Mouse (Mus musculus) layer of hippocampus, postnatal 10 days (tissue): ENCODE measurements at regions not wholly inside any gene's neighbourhood (a gene's known extent, or its start where the extent isn't known, plus 50 kb on each side); places are given as distances from the start of the nearest gene placed in this dataset.

Source experiments
- DNase-seq, 2 experiments: peaks; one replicate each; pipeline ENCODE4 v3.0.0; 2021; ENCODE audit warnings: low spot score in 2 of 2

DNA sequence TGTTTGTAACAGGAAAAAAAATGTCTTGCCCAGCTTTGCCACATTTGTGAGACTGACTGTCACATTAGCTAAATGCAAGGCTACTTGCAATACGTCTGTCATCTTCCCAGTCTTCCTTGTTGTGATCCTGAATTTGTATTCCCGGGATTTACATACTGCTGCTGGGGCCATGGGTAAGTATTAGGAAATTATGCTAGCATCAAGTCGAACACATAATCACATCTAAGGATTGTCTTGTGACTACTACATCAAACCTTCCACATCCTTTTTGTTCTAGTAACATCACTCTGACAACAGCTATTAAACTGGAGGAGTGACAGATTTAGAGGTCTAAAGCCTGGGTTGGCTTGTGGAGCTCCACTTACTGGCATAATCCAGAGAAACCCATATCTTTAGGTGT lies 164.2 kb upstream of the Cwc22 start:
- no peak for DNase-seq

DNA sequence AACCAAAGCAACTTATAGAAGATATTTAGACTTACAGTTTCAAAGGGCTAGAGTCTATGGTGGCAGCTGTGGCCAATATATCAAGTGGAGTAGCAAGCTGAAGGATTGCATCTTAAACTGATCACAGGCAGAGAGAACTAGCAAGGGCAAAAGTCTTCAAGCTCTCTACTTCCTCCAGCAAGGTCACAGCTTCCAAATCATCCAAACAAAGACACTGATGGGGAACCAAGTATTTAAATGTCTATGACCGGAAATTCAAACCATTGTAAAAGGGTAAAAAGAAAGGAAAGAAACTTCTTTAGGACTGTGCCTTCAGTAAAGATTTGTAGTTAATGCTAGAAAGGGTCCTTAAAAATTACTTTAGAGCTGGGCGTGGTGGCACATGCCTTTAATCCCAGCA lies 149.4 kb upstream of the Cwc22 start:
- DNase-seq: no peak

DNA sequence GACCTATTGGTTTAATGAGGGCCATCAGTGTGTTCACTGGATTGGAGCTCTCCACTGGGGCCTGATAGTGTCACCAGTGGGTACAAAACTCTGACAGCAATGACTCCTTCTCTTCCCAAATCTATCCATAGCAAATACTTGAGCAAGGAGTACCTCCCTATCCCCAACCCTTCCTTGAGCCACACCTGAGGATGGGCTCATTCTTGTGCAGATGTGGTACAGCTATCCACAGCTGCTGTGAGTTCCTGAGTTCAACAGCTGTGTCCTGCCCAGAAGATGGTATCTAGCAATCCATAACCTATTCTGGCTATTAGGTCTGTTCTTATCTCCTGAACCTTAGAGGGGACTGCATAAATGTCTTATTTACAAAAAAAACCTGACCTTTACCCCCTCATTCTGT lies 148.7 kb upstream of the Cwc22 start:
- no peak for DNase-seq

DNA sequence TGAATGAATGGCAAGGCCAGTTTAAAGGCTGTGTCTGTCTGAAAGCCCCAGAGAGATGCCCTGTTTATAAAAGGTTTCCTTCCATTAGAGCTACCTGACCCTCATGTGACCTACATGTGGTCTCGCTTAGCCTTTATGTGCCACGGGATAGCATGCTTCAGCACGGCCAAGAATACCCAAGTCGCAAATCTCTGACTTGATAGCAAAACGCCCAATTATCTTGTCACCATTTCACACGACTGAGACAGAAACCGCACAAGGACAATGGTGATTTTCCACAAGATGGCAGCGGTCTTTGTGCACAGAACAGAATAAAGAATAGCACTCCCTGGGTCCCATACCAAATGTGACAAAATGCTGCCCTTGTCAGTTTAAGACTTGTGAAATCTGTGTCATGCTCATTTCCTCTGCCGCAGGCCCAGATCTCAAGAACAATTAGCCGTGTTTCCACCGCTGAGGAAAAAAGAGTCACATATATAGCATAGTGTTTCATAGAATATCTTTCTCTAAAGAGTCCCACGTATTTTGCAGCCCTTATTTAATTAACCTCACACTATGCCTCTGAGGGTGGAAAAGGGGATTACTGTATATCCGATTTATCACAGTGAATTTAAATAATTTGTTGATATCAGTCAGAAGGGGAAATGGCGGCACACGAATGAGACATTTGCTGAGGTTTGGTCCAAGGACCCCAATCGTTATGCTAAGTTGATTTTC lies 118.3 kb upstream of the Cwc22 start:
- no peak for DNase-seq

DNA sequence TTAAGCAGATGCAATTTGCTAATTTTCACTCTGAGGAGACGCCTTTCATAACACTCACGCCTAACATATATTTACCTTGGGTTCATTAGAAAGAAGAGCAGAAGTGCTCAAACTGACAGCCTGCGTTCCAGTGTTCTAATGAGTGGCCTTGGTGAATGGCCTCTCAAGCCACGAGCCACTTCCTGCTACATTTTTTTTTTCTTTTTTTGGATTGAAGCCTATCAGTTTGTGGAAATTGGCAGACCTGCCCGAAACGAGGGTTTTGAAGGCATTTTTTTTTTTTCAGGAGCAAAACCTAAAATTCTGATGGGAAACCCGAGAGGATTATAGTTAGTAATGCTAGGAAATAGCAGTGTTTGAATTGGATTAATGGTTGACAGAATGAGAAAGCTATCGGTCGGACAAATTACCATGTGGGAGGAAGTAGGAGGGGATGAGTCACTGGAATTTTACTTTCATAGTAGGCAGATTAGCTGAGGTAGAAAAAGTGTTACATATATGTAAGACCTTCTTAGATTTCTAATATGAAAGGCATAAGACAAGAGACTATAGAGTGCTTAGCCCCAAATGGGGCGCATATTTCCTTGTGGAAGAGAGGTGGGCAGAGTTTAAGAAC lies 113.7 kb upstream of the Cwc22 start:
- DNase-seq: no peak

DNA sequence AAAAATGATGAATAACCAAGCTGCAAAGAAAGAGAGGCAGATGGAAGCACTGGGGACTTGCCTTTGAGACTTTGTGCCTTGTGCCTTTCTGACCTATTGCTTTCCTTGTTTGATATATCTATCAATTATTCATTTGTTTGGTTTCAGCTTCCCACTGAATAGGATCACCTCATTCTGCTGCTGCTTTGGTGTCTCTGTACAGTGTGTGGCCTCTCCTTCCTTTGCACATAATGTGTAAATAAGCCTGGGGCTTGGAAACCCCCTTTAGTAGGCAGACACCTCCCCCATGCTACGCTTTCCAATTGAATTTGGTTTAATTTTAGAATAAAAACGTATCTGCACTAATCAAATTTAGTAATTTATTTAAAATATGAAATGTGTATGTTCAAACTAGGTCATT lies 112.8 kb upstream of the Cwc22 start:
- no peak for DNase-seq

DNA sequence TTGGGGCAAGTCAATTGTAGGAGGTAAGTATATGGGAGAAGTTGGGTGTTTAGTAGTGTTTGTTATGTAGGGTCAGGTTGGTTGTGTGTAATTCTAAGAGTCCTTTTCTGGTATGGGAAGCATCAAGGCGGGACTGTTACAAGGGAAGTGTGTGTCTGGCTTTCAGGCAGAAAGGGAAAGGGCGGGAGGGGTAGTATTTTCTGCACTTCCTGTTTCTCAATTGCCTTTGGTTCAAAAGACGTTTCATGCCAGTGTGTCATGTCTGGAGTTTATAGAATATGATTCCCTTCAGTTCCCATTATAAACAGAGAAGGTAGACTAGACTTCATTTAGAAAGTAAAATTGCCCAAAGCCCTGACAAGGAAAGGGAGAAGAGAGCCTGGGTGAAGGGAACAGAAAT lies 107.7 kb upstream of the Cwc22 start:
- no peak for DNase-seq

DNA sequence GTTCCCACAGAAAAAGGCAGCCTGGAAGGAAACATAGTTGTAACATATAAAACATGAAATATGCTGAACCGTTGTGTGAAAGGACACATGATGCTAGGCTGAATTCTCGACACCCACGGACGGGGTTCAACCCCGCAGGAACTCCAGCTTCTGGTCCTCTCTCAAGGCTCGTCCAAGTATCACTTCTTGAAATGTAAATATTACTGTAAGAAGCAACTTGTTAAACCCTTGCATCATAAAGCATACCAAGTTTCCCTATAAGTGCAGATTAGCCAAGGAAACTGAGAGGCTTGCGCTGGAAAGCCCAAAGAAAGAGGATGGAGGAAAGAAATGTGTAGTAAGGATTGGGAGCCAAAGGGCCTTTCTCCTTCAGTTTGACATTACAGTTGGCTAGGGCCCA lies 104.4 kb upstream of the Cwc22 start:
- no peak for DNase-seq

DNA sequence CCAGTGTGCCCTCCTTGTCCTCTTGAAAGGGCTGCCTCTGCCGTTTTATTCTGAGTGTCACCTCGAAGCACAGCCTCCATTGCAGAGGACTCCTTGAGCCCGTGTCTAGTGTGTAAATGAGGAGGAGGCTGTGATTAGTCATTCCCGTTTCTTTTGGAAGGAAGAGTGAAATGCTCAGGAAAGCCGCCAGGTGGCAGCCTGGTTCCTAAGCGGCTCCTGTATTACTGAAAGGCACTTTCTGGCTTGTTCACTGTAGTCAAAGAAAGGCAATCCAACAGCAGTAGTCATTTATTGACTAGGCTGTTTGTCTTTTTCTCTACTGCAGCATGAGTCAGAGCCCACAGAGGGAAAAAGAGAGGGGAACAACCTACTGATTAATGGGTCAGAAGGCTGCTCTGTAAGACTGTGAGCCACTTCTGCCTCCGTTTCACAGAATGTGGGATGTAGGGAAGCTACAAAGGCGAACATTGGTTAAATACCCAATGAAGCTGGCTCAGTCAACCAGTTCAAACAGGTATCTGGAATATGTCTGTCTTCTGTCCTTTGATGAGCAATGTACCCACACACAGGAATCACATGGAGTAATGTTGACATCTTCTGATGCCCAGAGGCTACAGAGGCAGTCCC lies 103.2 kb upstream of the Cwc22 start:
- peak; percentile 90 to 92 for DNase-seq

DNA sequence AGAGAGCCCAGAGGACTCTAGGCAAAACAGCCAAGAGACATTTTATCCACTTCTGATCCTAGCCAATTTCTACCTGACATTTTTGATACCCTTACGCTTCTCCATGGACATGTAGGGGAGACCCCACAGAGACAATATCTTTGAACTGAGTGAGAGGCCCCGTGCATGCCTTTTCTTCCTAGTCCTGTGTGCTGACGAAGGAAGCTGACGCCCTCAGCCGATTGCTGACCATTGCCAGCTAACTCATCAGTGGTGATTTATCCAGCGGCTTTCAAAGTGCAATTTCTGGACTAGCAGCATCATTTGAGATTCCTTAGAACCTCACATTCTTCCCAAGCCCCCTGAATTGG lies 102.5 kb upstream of the Cwc22 start:
- DNase-seq: peak in 1 of 2 experiments; percentile 35

DNA sequence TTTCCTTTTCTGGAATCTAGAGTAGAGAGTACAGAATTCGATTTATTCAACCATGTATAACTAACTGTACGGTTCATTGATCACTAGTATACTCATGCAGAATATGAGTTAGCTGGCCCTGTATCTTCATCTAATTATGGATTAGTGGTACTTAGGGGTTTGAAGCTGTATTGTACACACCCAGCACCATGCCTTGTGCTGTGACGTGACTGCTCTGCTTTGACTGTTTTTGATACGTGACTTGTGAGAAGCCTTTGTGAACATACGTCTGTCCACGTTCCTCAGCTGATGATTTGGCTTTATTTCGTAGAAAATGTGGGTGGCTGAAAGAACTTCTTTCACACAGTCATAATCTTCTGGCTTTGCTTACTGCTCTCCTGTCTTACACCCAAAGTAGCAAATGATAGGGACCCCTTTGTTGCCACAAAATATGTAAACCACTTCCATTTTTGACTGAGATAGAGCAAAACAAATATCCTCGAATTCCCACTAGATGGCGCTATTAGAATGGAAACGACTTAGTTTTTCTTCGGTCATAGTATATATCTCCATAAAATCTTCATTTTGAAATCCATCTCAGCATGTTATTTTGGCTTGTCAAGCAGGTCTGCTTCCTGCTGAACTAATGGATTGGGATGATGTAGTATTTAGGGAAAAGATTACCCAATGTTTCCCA lies 102.0 kb upstream of the Cwc22 start:
- DNase-seq: peak; percentile 13 to 19

DNA sequence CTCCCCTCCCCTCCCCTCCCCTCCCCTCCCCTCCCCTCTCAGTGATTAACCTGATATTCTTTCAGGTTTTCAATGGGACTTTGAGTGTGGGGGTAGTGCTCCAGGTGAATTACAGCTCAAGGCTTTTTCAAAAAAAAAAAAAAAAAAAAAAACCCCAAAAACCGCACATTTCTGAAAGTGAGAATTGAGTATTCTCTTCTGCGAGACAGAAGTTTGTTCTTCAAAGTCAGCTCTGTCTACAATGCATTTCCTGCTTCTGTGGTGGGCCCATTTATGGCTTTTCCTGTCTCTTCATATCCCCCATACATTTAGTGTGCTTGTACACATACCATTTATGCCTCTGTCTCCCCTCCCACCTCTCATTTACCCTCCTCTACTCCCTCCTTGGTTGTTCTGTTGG lies 81.1 kb upstream of the Cwc22 start:
- no peak for DNase-seq

DNA sequence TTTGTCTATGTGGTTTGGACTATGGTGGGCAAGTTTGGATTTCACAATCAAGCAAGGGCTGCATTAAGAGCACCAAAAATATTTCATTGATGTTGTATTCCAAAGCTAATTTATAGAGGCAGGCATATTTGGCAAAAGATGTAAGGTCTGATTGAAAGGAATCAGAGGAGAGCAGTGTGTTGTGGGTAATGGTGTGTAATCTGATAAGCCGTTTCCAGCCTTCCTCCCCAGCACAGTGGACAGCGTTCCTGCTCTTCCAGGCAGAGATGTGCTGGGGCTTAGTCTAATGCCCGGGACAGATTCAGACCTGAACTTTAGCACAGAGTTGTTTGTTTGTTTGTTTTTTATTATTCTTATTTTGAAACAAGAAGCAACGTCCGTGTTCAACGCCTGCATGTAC lies 80.6 kb upstream of the Cwc22 start:
- no peak for DNase-seq

DNA sequence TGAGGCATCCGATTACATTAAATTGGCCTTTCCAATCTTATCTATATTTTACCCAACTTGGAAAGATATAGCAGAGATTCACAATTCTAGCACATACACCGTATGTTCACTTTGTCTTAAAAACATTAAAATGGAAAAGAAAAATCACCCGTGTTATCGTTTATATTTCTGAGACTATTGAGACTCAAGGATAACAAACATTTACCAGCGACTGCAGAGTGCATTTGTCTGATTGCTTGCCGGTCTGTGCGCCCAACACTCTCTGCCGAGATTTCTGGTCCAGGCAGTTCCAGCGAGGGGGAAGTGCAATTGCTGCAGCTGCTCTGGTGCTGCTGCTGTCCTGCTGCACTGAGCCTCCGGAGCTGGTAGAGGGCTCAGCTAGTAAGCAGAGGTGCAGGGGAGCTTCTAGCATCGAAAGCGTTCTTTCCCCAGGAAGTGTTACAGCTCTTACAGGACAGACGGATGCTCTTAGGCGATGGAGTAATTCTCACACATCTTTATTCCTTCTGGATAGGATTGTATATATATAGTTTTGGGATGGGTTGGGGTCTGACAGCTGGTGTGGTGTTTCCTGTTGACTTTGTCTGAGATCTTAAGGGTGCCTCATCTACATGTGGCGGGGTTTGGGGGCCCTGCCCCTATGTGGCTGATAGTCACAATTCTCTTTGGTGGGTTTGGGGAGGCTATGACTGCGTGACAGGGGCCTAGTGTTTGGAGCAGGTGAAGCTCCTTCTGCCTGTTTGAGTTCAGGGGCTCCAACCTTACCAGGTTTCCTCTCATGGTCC lies 79.7 kb upstream of the Cwc22 start:
- no peak for DNase-seq

DNA sequence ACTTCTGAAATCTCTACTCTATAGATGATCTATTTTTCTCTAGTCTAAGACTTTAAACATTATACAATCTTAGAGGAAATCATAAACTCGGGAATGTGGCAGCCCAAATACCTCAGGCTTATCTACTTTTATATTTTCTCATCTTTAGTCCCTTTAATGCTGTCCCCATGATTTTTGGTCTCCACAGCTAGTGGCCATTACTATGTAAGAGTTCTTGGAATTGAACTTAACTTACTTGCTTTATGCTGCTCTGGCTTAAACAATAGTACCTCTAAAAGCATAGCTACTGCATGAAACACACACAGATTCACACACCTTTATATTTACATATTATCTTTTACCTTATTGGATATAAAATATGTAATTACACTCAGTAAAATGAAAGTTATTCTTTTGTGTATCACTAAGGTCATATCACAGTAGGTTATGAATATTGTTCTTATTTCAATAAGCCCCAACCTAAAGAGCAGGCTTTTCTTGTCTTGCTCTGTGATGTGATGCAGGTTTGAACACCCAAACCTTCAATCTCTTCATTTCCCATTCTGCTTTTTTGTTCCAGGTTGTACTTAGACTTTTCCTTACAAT lies 78.9 kb upstream of the Cwc22 start:
- no peak for DNase-seq

DNA sequence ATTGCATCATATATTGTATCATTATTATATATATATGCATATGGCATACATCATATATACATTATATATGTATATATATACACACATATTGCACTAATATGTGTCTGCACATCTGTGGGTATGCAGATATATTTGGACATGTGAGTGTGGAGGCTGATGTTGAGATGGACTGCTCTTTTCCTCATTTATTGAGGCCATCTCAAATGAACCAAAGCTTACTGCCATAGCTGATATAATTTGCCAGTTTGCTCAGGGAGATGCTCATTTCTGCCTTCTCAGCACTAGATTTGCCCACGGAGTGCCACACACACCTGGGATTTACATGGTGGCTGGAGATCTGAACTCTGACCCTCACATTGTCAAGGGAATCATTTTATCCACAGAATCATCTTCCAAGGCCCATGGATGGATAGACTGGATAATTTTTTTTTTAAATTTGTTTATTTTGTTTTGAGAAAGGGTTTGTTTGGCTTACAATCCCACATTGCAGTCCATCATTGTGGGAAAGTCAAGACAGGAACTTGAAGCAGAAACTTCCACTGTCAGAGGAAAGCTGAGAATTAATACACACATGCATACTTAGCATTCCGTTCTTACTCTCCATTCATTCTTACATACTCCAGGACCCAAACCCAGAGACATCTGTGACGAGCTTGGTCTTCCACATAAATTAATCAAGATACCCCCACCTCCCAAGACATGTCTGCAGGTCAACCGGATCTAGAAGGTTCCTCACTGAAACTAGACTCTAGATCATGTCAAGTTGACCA lies 77.9 kb upstream of the Cwc22 start:
- DNase-seq: no peak

DNA sequence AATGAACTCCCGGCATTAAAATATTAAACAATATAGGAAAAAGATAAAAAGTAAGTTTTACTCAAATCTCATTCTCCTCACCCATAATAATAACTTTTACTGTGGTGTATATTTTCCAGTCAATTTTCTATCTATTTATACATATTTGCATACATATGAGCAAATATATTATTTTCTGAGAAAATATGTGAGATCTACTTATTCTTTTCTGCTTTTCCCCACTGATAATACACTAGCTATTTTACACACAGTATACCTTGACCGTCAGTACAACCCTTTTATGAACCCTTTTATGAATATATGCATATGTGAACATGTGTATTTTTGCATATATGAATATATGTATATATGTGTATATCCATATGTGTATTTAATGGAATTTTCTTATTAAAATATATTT lies 77.2 kb upstream of the Cwc22 start:
- no peak for DNase-seq

DNA sequence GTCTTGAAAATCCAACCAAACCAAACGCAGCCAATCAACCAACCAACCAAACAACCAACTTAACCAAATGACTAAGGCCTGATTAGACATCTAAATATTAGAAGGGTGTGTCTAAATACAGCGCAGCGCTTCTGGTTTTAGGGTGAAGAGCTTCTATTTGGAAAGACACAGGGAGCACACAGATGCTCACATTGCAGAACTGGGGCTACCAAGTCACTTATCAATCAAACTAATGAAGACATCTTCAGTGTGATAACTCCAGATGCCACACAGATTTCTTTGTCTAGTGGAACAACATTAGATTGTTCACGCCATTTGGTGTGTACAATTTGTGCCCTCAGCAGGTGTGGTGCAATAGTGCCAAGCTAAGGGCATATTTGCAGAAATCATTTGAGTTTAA lies 76.6 kb upstream of the Cwc22 start:
- no peak for DNase-seq

DNA sequence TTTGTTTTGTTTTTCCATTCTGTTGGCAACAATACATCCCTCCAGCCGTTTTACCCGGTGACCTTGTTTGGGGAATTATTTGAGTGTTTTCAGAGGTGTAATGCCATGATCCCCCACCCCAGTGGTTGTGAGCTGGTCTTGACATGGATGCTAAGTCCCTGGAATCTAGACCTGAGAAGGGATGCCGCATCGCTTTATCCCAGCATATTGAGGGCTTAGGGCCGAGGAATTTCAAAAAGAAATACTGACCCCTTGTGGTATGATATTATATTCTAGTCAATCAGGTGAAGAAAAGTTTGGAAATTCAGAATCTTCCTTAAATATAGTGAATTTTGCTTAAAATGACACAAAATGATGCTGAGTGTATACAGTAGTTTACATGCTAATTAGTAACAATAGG lies 75.7 kb upstream of the Cwc22 start:
- DNase-seq: peak in 1 of 2 experiments; percentile 27

DNA sequence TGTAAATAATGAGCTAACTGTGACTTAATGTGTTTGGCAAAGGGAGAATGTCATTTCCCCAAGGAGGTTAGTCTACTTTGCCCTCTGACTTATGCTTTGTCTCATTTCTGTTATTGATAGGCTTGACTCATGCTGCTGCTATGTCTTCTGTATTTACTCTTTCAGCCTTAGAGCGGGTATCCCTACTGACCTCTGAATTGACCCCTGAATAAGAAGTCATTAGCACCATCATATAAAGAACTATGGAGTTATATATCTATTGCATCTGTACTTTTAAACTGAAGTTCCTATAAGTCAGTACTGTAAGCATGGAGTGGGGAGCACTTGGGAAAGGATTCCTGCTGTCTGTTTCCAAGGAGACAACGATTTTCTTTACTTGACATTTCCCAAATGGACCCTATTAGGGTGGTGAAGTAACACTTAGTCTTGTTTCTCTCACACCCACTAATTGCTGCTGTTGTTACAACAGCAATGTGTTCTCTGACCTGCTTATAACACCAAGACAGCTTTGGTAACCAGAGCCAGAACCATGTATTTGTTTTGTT lies 75.3 kb upstream of the Cwc22 start:
- DNase-seq: no peak
